ENCODE assay signal across 9 mouse cellular contexts in the genomic region with DNA sequence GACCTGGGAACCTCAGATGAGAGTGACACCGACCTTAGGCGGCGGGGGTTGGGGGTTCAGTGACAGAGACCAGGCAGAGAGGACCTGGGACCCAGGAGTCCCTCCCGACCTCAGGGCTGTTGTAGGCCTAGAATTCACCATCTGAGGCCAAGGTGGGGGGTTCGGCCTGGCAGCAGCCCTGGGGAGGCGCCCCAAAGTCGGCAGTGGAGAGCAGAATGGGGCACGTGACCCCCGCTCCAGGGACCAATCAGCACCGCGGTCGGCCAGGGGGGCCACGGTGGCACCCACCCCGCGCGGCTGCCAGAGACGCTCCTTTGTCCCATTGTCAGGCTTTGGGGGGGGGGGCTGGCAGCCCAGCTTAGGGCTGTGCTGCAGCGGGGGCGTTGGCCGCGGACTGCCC. TPM values are rescaled to one million over a fixed set of nuclear protein-coding genes. Genes with fewer than 3 reads are reported as not detected.
DNase-seq lines count a peak whose midpoint lies in the region; ATAC-seq lines count a peak whose summit lies in the region.
"Had no signal": no experiment of that assay in that cellular context is flagged by ENCODE, and none has a peak within 500 bp of the region (broad histone marks: within the 10 kb centered on the region; RNA-seq: fewer than 3 reads in every experiment).

No protein-coding gene starts in this region.

- no peaks in the 10 kb centered on the region for H3K36me3 ChIP-seq in lung, embryonic 15.5 days
- no peaks in the 10 kb centered on the region for H3K36me3 ChIP-seq in hindbrain, embryonic 15.5 days
- H3K36me3 ChIP-seq in neural tube, embryonic 12.5 days, result no peaks in the 10 kb centered on the region

- H3K9me3 ChIP-seq in lung, embryonic 15.5 days, result no peaks in the 10 kb centered on the region
- H3K9me3 ChIP-seq in hindbrain, embryonic 15.5 days, result no peaks in the 10 kb centered on the region
- no peaks in the 10 kb centered on the region for H3K9me3 ChIP-seq in neural tube, embryonic 12.5 days

- no peak overlapping the region for H3K27ac ChIP-seq in lung, embryonic 15.5 days
- H3K27ac ChIP-seq in hindbrain, embryonic 15.5 days (replicated peaks), result peak overlapping the region; percentile 82
- 0 out of 2 replicates have a peak overlapping the region, but pooled peaks have one; percentile 37 for H3K27ac ChIP-seq in neural tube, embryonic 12.5 days

- ATAC-seq in lung, embryonic 15.5 days (ENCODE audit: borderline replicate concordance, extremely low read depth, low FRiP score, low TSS enrichment), result 0 out of 2 replicates have a peak, but pooled peaks have one; percentile 10
- ATAC-seq in hindbrain, embryonic 15.5 days (ENCODE audit: low FRiP score, low read depth), result peak; percentile 8
- peak; percentile 28; the same call in 1 of the 2 replicates for ATAC-seq in neural tube, embryonic 12.5 days (ENCODE audit: low FRiP score, low read depth)
- ATAC-seq in megakaryocyte progenitor cell, adult 5-6 weeks (replicated peaks; ENCODE audit: poor library complexity), result no peak

- peak overlapping the region; percentile 100 for H3K4me2 ChIP-seq in lung, embryonic 15.5 days
- peak overlapping the region; percentile 82 for H3K4me2 ChIP-seq in hindbrain, embryonic 15.5 days
- peak overlapping the region; percentile 90 for H3K4me2 ChIP-seq in neural tube, embryonic 12.5 days (replicated peaks)

- peak overlapping the region; percentile 67 for H3K4me3 ChIP-seq in lung, embryonic 15.5 days
- peak overlapping the region; percentile 73 for H3K4me3 ChIP-seq in hindbrain, embryonic 15.5 days
- peak overlapping the region; percentile 79 for H3K4me3 ChIP-seq in neural tube, embryonic 12.5 days

- WGBS in lung, embryonic 15.5 days, result 9% methylated on average over 21 of the region's 21 CpGs
- 6% methylated on average over 19 of the region's 21 CpGs for WGBS in hindbrain, embryonic 15.5 days
- 4% methylated on average over 21 of the region's 21 CpGs for WGBS in neural tube, embryonic 12.5 days

- DNase-seq in adrenal gland, adult 2 months, result peak; percentile 25
- no peak for DNase-seq in adrenal gland, postnatal 4 days (ENCODE audit: low spot score in 2 of 2)
- no peak for DNase-seq in lung, postnatal 25 days (ENCODE audit: low spot score)
- no peak for DNase-seq in adrenal gland, postnatal 25 days

- peaks cover 59% of the 10 kb centered on the region for H3K27me3 ChIP-seq in lung, embryonic 15.5 days
- H3K27me3 ChIP-seq in hindbrain, embryonic 15.5 days, result no peaks in the 10 kb centered on the region
- peaks cover 52% of the 10 kb centered on the region for H3K27me3 ChIP-seq in neural tube, embryonic 12.5 days (replicated peaks)

- H3K4me1 ChIP-seq in lung, embryonic 15.5 days, result peaks cover 30% of the 10 kb centered on the region
- peaks cover 55% of the 10 kb centered on the region for H3K4me1 ChIP-seq in hindbrain, embryonic 15.5 days (replicated peaks)
- H3K4me1 ChIP-seq in neural tube, embryonic 12.5 days, result peaks cover 55% of the 10 kb centered on the region

- peak overlapping the region; percentile 42; the same call in 1 of the 2 replicates for H3K9ac ChIP-seq in lung, embryonic 15.5 days
- H3K9ac ChIP-seq in hindbrain, embryonic 15.5 days, result peak overlapping the region; percentile 80
- peak overlapping the region; percentile 84 for H3K9ac ChIP-seq in neural tube, embryonic 12.5 days

RNA-seq across cellular contexts. Expression of gene Sema6b, which starts 0.8 kb away (rescaled TPM):
- 10 to 100 TPM in 1 of 2 experiments, 1 to 10 TPM in 1; 6.3 to 10.2 TPM for total RNA-seq in adrenal gland, adult 2 months (2021)
- polyA plus RNA-seq in adrenal gland, adult 2 months (2012; rRNA removed), result 32.9 and 36.5 TPM in 2 replicates
- total RNA-seq in adrenal gland, postnatal 4 days (2021), result 10 to 100 TPM in 1 of 2 experiments, 1 to 10 TPM in 1; 9.6 to 12.2 TPM
- polyA plus RNA-seq in lung, embryonic 15.5 days (2015; fragmentation: Nextera tagmentation; extraction: Ambion mirVana), result 2.1 TPM in 2 replicates
- polyA plus RNA-seq in hindbrain, embryonic 15.5 days (2015; fragmentation: Nextera tagmentation; extraction: Ambion mirVana), result 17.4 and 19.2 TPM in 2 replicates
- polyA plus RNA-seq in neural tube, embryonic 12.5 days (2016; fragmentation: Nextera tagmentation; extraction: Ambion mirVana), result 12.5 and 13.0 TPM in 2 replicates
- total RNA-seq in megakaryocyte progenitor cell, adult 5-6 weeks (2015), result 1.8 and 2.2 TPM in 2 replicates
- total RNA-seq in megakaryocyte progenitor cell, adult 5-6 weeks (2017), result 3.2 and 4.9 TPM in 2 replicates
- total RNA-seq in adrenal gland, postnatal 25 days (2021), result 6.9 and 10.4 TPM in 2 replicates

RNA-seq across cellular contexts. Expression of gene Lrg1, which starts 17.6 kb away (rescaled TPM):
- 10 to 100 TPM; 23.9 to 45.5 TPM for total RNA-seq in adrenal gland, adult 2 months (2021)
- 134 and 212 TPM in 2 replicates for polyA plus RNA-seq in adrenal gland, adult 2 months (2012; rRNA removed)
- total RNA-seq in adrenal gland, postnatal 4 days (2021), result 10 to 100 TPM in 1 of 2 experiments, 1 to 10 TPM in 1; 5.5 to 10.1 TPM
- polyA plus RNA-seq in lung, embryonic 15.5 days (2015; fragmentation: Nextera tagmentation; extraction: Ambion mirVana), result 0.55 TPM in 2 replicates
- 0.33 and 0.62 TPM in 2 replicates for polyA plus RNA-seq in hindbrain, embryonic 15.5 days (2015; fragmentation: Nextera tagmentation; extraction: Ambion mirVana)
- 0.14 TPM in 1 of 2 replicates, not detected in the other for polyA plus RNA-seq in neural tube, embryonic 12.5 days (2016; fragmentation: Nextera tagmentation; extraction: Ambion mirVana)
- total RNA-seq in megakaryocyte progenitor cell, adult 5-6 weeks (2015), result 1.6 and 3.6 TPM in 2 replicates
- 1.4 and 4.7 TPM in 2 replicates for total RNA-seq in megakaryocyte progenitor cell, adult 5-6 weeks (2017)
- 15.1 TPM in 2 replicates for total RNA-seq in adrenal gland, postnatal 25 days (2021)

RNA-seq across cellular contexts. Expression of gene Plin5, which starts 22.0 kb away (rescaled TPM):
- 10 to 100 TPM; 59.5 to 71.9 TPM for total RNA-seq in adrenal gland, adult 2 months (2021)
- polyA plus RNA-seq in adrenal gland, adult 2 months (2012; rRNA removed), result 42.9 and 91.7 TPM in 2 replicates
- 10 to 100 TPM; 23.1 to 30.6 TPM for total RNA-seq in adrenal gland, postnatal 4 days (2021)
- polyA plus RNA-seq in lung, embryonic 15.5 days (2015; fragmentation: Nextera tagmentation; extraction: Ambion mirVana), result 0.95 and 1.2 TPM in 2 replicates
- 1.7 and 2.5 TPM in 2 replicates for polyA plus RNA-seq in hindbrain, embryonic 15.5 days (2015; fragmentation: Nextera tagmentation; extraction: Ambion mirVana)
- 0.30 and 0.38 TPM in 2 replicates for polyA plus RNA-seq in neural tube, embryonic 12.5 days (2016; fragmentation: Nextera tagmentation; extraction: Ambion mirVana)
- total RNA-seq in megakaryocyte progenitor cell, adult 5-6 weeks (2015), result 0.17 TPM in 1 of 2 replicates, not detected in the other
- 0.14 TPM in 1 of 2 replicates, not detected in the other for total RNA-seq in megakaryocyte progenitor cell, adult 5-6 weeks (2017)
- total RNA-seq in adrenal gland, postnatal 25 days (2021), result 55.3 and 57.4 TPM in 2 replicates
- total RNA-seq: common myeloid progenitor, adult 5-6 weeks had no signal

RNA-seq across cellular contexts. Expression of gene Tnfaip8l1, which starts 22.9 kb away (rescaled TPM):
- 1 to 10 TPM; 2.0 to 2.4 TPM for total RNA-seq in adrenal gland, adult 2 months (2021)
- 4.2 and 6.7 TPM in 2 replicates for polyA plus RNA-seq in adrenal gland, adult 2 months (2012; rRNA removed)
- total RNA-seq in adrenal gland, postnatal 4 days (2021), result 1 to 10 TPM; 8.0 to 9.2 TPM
- 15.3 and 18.3 TPM in 2 replicates for polyA plus RNA-seq in lung, embryonic 15.5 days (2015; fragmentation: Nextera tagmentation; extraction: Ambion mirVana)
- polyA plus RNA-seq in hindbrain, embryonic 15.5 days (2015; fragmentation: Nextera tagmentation; extraction: Ambion mirVana), result 9.5 and 10.7 TPM in 2 replicates
- polyA plus RNA-seq in neural tube, embryonic 12.5 days (2016; fragmentation: Nextera tagmentation; extraction: Ambion mirVana), result 8.9 and 9.8 TPM in 2 replicates
- 1.5 and 2.2 TPM in 2 replicates for total RNA-seq in megakaryocyte progenitor cell, adult 5-6 weeks (2015)
- total RNA-seq in megakaryocyte progenitor cell, adult 5-6 weeks (2017), result 0.91 and 2.8 TPM in 2 replicates
- 6.2 and 7.7 TPM in 2 replicates for total RNA-seq in adrenal gland, postnatal 25 days (2021)

RNA-seq across cellular contexts. Expression of gene Plin4, which starts 29.8 kb away (rescaled TPM):
- 100 to 1,000 TPM in 1 of 2 experiments, 10 to 100 TPM in 1; 92.6 to 121 TPM for total RNA-seq in adrenal gland, adult 2 months (2021)
- polyA plus RNA-seq in adrenal gland, adult 2 months (2012; rRNA removed), result 100 and 184 TPM in 2 replicates
- 10 to 100 TPM; 29.9 to 37.0 TPM for total RNA-seq in adrenal gland, postnatal 4 days (2021)
- 0.10 and 0.19 TPM in 2 replicates for polyA plus RNA-seq in lung, embryonic 15.5 days (2015; fragmentation: Nextera tagmentation; extraction: Ambion mirVana)
- 0.08 and 0.21 TPM in 2 replicates for polyA plus RNA-seq in hindbrain, embryonic 15.5 days (2015; fragmentation: Nextera tagmentation; extraction: Ambion mirVana)
- 0.05 and 0.10 TPM in 2 replicates for polyA plus RNA-seq in neural tube, embryonic 12.5 days (2016; fragmentation: Nextera tagmentation; extraction: Ambion mirVana)
- total RNA-seq in megakaryocyte progenitor cell, adult 5-6 weeks (2015), result not detected in 2 replicates
- not detected in 2 replicates for total RNA-seq in megakaryocyte progenitor cell, adult 5-6 weeks (2017)
- total RNA-seq in adrenal gland, postnatal 25 days (2021), result 71.4 and 76.3 TPM in 2 replicates
- total RNA-seq: common myeloid progenitor, adult 5-6 weeks had no signal

Comparison
In these comparisons a context has a peak if more than half of its experiments do, and no peak if none do; other contexts are left out.
1. RNA of gene Plin5, which starts 22.0 kb away (total RNA-seq): 59.5 to 71.9 TPM in adrenal gland, adult 2 months, 55.3 to 57.4 TPM in adrenal gland, postnatal 25 days and 23.1 to 30.6 TPM in adrenal gland, postnatal 4 days; 0.14 to 0.17 TPM in megakaryocyte progenitor cell, adult 5-6 weeks; every median in the first group is over 10 times any median in the second.
2. Peak in every context shown above with its lines, with median percentiles within 50 percentile points of each other: H3K4me2 ChIP-seq, H3K4me3 ChIP-seq and H3K9ac ChIP-seq.